Mouse (Mus musculus): Measurements from ENCODE around the gene Olfr322. TPM values are rescaled to one million over a fixed set of nuclear protein-coding genes. Genes with fewer than 3 reads are reported as not detected.
A peak's percentile ranks its signal among the peaks of the same experiment; 100 is the strongest.

Olfr322 gene
- polyA plus RNA-seq, 1 experiment from 2014 or later: not detected

- Histone ChIP-seq H3K9me3 (ENCODE audit: control insufficient read depth, low read length) (no peaks in the 10 kb centered on the region), H3K9ac (ENCODE audit: low read length) (no peak overlapping the region), H3K27ac (replicated peaks) (no peak overlapping the region), H3K27me3 (ENCODE audit: control insufficient read depth, insufficient read depth, low read length) (no peaks in the 10 kb centered on the region), H3K4me1 (replicated peaks; ENCODE audit: control insufficient read depth, insufficient read depth) (no peaks in the 10 kb centered on the region), H3K4me2 (replicated peaks; ENCODE audit: low read depth) (no peak overlapping the region), H3K36me3 (ENCODE audit: control insufficient read depth, insufficient read depth, low read length) (no peaks in the 10 kb centered on the region), H3K4me3 (ENCODE audit: low read depth, low read length) (no peak overlapping the region)
- ATAC-seq (ENCODE audit: low FRiP score, low TSS enrichment): no peak
- no peak for TF ChIP-seq CTCF (IDR thresholded peaks at IDR 0.05; ENCODE audit: low read depth)
- no peak for TF ChIP-seq EP300 (optimal IDR thresholded peaks at IDR 0.05)
- no peak for DNase-seq (ENCODE audit: low spot score)
- WGBS: 33% methylated on average over 4 of the region's 4 CpGs
Measured at GRCm38 (mm10) chr11:58626146-58626545, 32.4 kb upstream of the Olfr322 start.

DNA sequence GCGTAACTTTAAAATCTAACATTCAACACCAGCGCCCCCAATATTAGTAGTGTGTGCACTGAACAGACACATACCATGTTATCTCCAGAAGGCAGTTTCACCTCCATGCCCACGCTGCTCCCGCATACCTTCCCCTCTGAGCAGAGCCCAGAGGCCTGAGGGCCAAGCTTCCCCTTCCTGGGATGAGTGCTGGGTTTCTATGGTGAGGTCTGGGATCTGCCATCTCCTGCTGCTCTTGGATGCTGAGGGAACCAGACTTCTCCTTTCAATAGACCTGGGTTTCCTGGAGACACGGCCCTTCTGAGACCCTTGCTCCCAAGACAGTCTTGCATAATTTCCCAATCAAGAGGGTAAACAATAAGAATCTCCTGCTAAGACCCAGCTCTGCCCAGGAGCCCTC is 28.2 kb upstream of the Olfr322 start, which contains the start of gene Olfr323:
TSS of gene Olfr323 (minus strand) at position 101 of the 400 bp plus-strand sequence.
- TF ChIP-seq CTCF (IDR thresholded peaks at IDR 0.05; ENCODE audit: low read depth): no peak
- TF ChIP-seq EP300 (optimal IDR thresholded peaks at IDR 0.05): no peak
- DNase-seq (ENCODE audit: low spot score) (no peak), ATAC-seq (ENCODE audit: low FRiP score, low TSS enrichment) (no peak)
- no peaks in the 10 kb centered on the region for H3K36me3 ChIP-seq (ENCODE audit: control insufficient read depth, insufficient read depth, low read length)
- H3K4me3 ChIP-seq (ENCODE audit: low read depth, low read length): no peak within 1 kb of the TSS
- H3K4me1 ChIP-seq (replicated peaks; ENCODE audit: control insufficient read depth, insufficient read depth): no peaks in the 10 kb centered on the region
- H3K27ac ChIP-seq (replicated peaks): peak within 1 kb of the TSS; percentile 49; the same call in 1 of the 2 replicates
- whole genome bisulfite sequencing: 61% methylated on average over 5 of the region's 5 CpGs
- no peaks in the 10 kb centered on the region for H3K27me3 ChIP-seq (ENCODE audit: control insufficient read depth, insufficient read depth, low read length)
- H3K9ac ChIP-seq (ENCODE audit: low read length): no peak within 1 kb of the TSS
- no peak within 1 kb of the TSS for H3K4me2 ChIP-seq (replicated peaks; ENCODE audit: low read depth)
- H3K9me3 ChIP-seq (ENCODE audit: control insufficient read depth, low read length): no peaks in the 10 kb centered on the region

DNA sequence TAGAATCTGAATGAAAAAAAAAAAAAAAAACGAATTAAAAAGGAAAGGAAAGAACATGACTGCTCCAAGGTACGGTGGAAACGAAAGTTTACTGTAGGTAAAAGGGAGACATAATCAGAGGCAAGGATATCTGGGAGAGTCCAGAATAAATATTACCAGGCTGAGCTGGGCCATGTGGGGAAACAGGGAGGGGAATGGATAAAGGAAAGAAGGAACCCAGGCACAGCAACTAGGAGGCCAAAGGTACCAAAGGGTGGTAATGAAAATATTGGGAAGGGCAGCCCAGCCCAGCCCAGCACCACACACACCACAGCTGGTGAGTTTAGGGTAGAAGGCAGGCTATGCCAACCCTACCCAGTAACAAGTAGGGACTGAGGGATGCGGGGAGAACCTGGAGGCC is 23.7 kb upstream of the Olfr322 start:
- Histone ChIP-seq H3K4me2 (replicated peaks; ENCODE audit: low read depth) (no peak overlapping the region), H3K4me3 (ENCODE audit: low read depth, low read length) (no peak overlapping the region), H3K9me3 (ENCODE audit: control insufficient read depth, low read length) (no peaks in the 10 kb centered on the region), H3K4me1 (replicated peaks; ENCODE audit: control insufficient read depth, insufficient read depth) (no peaks in the 10 kb centered on the region), H3K27me3 (ENCODE audit: control insufficient read depth, insufficient read depth, low read length) (no peaks in the 10 kb centered on the region), H3K9ac (ENCODE audit: low read length) (no peak overlapping the region), H3K36me3 (ENCODE audit: control insufficient read depth, insufficient read depth, low read length) (no peaks in the 10 kb centered on the region), H3K27ac (replicated peaks) (peak overlapping the region; percentile 75)
- 44% methylated on average over 4 of the region's 4 CpGs for WGBS
- no peak for TF ChIP-seq CTCF (IDR thresholded peaks at IDR 0.05; ENCODE audit: low read depth)
- peak; percentile 64 for DNase-seq (ENCODE audit: low spot score)
- peak; percentile 84 for ATAC-seq (ENCODE audit: low FRiP score, low TSS enrichment)

DNA sequence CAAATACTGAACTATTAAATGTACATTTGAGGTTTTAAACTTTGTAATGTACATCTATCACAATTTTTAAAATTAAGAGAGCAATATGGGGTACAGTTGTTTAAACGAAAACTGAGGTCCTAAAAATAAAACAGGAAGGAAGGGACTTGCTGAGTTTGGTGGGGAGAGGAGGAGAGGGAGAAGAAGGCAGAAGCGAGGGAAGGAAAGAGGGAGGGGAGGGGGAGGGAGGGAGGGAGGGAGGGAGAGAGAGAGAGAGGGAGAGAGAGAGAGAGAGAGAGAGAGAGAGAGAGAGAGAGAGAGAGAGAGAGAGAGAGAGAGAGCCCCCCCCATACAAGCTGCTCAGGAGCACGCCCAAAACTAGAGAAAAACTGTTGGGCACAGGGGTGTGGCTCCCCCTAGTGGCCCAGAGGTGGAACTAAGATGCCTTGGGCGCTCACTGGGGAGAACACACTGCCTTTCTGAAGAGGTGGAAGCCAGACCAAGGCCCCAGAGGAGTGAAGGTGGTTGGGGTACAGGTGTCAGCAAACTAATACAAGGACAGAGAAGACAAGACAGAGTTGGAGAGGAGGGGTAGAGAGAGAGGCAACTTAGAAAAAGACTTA is 22.1 kb upstream of the Olfr322 start:
- H3K9ac ChIP-seq (ENCODE audit: low read length): no peak overlapping the region
- H3K4me3 ChIP-seq (ENCODE audit: low read depth, low read length): no peak overlapping the region
- no peaks in the 10 kb centered on the region for H3K36me3 ChIP-seq (ENCODE audit: control insufficient read depth, insufficient read depth, low read length)
- peak; percentile 74 for DNase-seq (ENCODE audit: low spot score)
- WGBS: 7% methylated on average over 3 of the region's 4 CpGs
- TF ChIP-seq EP300 (optimal IDR thresholded peaks at IDR 0.05) (no peak), CTCF (IDR thresholded peaks at IDR 0.05; ENCODE audit: low read depth) (peak; percentile 88)
- H3K4me1 ChIP-seq (replicated peaks; ENCODE audit: control insufficient read depth, insufficient read depth): 0 out of 2 replicates have a peak, but pooled peaks cover 2% of the 10 kb centered on the region
- no peak overlapping the region for H3K4me2 ChIP-seq (replicated peaks; ENCODE audit: low read depth)
- H3K27ac ChIP-seq (replicated peaks): no peak overlapping the region
- no peaks in the 10 kb centered on the region for H3K9me3 ChIP-seq (ENCODE audit: control insufficient read depth, low read length)
- no peaks in the 10 kb centered on the region; the same call in 1 of the 2 replicates for H3K27me3 ChIP-seq (ENCODE audit: control insufficient read depth, insufficient read depth, low read length)
- ATAC-seq (ENCODE audit: low FRiP score, low TSS enrichment): peak; percentile 19; the same call in 1 of the 2 replicates

DNA sequence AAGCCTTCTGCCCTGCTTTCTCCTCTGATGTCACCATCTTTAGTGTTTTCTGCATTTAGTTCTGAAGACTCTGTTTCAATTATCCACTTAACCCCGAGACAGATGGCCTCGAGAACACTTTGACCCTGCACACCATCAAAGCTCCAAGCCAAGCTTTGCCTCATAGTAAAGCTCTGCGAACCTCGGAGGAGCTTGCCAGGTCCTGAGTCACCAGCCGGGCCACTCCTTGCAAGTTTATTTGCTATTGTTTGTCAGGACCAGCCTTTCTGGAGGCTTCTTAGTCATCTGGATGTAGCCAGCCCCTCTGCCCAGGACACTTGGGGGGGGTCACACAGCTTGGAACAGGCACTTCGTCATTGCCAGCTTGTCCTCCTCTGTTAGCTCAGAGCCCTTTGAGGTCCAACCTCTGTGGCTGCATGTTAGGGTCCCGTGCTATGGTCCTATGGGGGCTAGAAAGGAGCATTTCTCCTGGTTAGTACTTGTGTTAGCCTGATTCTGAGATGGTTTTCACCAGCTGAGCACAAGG is 20.3 kb upstream of the Olfr322 start:
- no peaks in the 10 kb centered on the region; the same call in 1 of the 2 replicates for H3K27me3 ChIP-seq (ENCODE audit: control insufficient read depth, insufficient read depth, low read length)
- H3K9me3 ChIP-seq (ENCODE audit: control insufficient read depth, low read length): no peaks in the 10 kb centered on the region
- H3K4me2 ChIP-seq (replicated peaks; ENCODE audit: low read depth): no peak overlapping the region
- 0 out of 2 replicates have a peak, but pooled peaks cover 2% of the 10 kb centered on the region for H3K4me1 ChIP-seq (replicated peaks; ENCODE audit: control insufficient read depth, insufficient read depth)
- ATAC-seq (ENCODE audit: low FRiP score, low TSS enrichment) (peak; percentile 43), DNase-seq (ENCODE audit: low spot score) (peak; percentile 74)
- H3K36me3 ChIP-seq (ENCODE audit: control insufficient read depth, insufficient read depth, low read length): no peaks in the 10 kb centered on the region
- 0 out of 2 replicates have a peak overlapping the region, but pooled peaks have one; percentile 18 for H3K27ac ChIP-seq (replicated peaks)
- H3K4me3 ChIP-seq (ENCODE audit: low read depth, low read length): no peak overlapping the region
- 31% methylated on average over 7 of the region's 7 CpGs for WGBS
- H3K9ac ChIP-seq (ENCODE audit: low read length): no peak overlapping the region
- TF ChIP-seq CTCF (IDR thresholded peaks at IDR 0.05; ENCODE audit: low read depth) (no peak), EP300 (optimal IDR thresholded peaks at IDR 0.05) (no peak)

DNA sequence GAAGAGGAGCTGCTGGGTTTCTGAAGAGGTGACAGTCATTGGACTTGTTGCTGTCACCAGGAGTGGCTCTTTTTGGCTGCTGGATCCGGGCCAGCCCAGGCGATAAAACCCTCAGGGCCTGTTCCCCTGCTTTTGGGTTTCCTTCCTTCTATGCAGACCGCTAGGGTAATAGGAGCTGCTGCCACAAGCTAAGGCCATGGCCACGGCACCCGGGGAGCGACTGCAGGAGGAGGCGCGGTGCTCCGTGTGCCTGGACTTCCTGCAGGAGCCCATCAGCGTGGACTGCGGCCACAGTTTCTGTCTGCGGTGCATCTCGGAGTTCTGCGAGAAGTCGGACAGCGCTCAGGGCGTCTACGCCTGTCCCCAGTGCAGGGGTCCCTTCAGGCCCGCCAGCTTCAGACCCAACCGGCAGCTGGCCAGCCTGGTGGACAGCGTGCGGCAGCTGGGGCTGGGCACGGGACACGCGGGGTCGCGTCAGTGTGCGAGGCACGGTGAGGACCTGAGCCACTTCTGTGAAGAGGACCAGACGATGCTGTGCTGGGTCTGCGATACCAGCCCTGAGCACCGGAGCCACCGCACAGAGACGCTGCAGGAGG is 18.2 kb upstream of the Olfr322 start, which contains the start of gene Trim58:
TSS of gene Trim58 (plus strand) at position 194 of the 596 bp plus-strand sequence.
- TF ChIP-seq CTCF (IDR thresholded peaks at IDR 0.05; ENCODE audit: low read depth) (no peak), EP300 (optimal IDR thresholded peaks at IDR 0.05) (no peak)
- Histone ChIP-seq H3K36me3 (ENCODE audit: control insufficient read depth, insufficient read depth, low read length) (no peaks in the 10 kb centered on the region), H3K9me3 (ENCODE audit: control insufficient read depth, low read length) (no peaks in the 10 kb centered on the region), H3K27me3 (ENCODE audit: control insufficient read depth, insufficient read depth, low read length) (no peaks in the 10 kb centered on the region; the same call in 1 of the 2 replicates), H3K4me3 (ENCODE audit: low read depth, low read length) (peak within 1 kb of the TSS; percentile 27), H3K9ac (ENCODE audit: low read length) (peak within 1 kb of the TSS; percentile 47; the same call in 1 of the 2 replicates), H3K4me2 (replicated peaks; ENCODE audit: low read depth) (peak within 1 kb of the TSS; percentile 59), H3K4me1 (replicated peaks; ENCODE audit: control insufficient read depth, insufficient read depth) (0 out of 2 replicates have a peak, but pooled peaks cover 2% of the 10 kb centered on the region), H3K27ac (replicated peaks) (no peak within 1 kb of the TSS)
- WGBS: 2% methylated on average over 34 of the region's 34 CpGs
- ATAC-seq (ENCODE audit: low FRiP score, low TSS enrichment): peak; percentile 11; the same call in 1 of the 2 replicates
- DNase-seq (ENCODE audit: low spot score): peak; percentile 35
